15 mouse cellular contexts compared by ENCODE assay signal in the genomic region with DNA sequence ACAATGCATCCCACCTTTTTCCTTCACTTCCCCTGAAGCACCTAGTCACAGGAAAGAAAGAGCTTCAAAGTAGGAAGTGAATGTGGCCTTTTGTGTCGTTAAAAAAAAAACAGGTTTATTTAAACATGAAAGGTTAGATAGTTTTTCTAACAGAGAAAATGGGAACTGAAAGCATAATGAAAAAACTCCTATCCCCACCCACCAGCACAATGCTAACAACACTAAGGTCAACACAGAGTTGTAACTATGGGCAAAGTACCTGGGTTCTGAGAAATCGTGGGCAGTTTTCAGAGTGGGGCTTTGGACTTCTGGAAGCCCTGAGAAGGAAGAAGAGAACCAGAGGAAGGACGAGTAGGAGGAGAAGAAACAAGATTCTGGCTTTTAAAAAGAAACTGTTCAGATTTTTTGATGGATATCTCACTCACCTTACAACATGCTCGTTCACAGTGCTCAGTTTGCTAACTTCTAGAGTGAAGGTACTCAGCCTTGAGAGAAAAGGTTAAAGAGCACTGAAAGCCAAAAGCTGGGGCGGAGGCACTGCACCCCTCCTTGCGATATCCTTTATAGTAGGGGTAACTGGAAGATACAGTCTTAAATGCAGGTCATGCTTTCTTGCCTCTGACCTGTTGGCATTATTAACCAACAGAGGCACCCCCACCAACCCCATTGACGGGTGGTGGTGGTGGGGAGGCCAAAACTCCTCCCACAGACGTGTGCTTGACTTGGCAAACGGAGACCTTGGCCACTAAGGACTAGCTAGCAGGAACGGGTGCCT. TPM values are rescaled to one million over a fixed set of nuclear protein-coding genes. Genes with fewer than 3 reads are reported as not detected.
DNase-seq lines count a peak whose midpoint lies in the region; ATAC-seq and TF ChIP-seq lines count a peak whose summit lies in the region.
"Had no signal": no experiment of that assay in that cellular context is flagged by ENCODE, and none has a peak within 500 bp of the region (broad histone marks: within the 10 kb centered on the region; RNA-seq: fewer than 3 reads in every experiment).

No protein-coding gene starts in this region.

- no peak for TF ChIP-seq EP300 in liver, postnatal 0 days (IDR thresholded peaks at IDR 0.05; ENCODE audit: low read depth)

- H3K4me1 ChIP-seq in liver, postnatal 0 days (ENCODE audit: insufficient read depth): peaks cover 24% of the 10 kb centered on the region
- H3K4me1 ChIP-seq: embryonic facial prominence, embryonic 13.5 days; limb, embryonic 15.5 days had no signal

- H3K9ac ChIP-seq in liver, postnatal 0 days (replicated peaks): no peak overlapping the region
- H3K9ac ChIP-seq: embryonic facial prominence, embryonic 13.5 days; heart, embryonic 13.5 days; hindbrain, embryonic 14.5 days; limb, embryonic 15.5 days had no signal

- H3K27ac ChIP-seq in liver, postnatal 0 days (ENCODE audit: low read depth): 0 out of 2 replicates have a peak overlapping the region, but pooled peaks have one; percentile 34
- H3K27ac ChIP-seq: embryonic facial prominence, embryonic 13.5 days; heart, embryonic 13.5 days; hindbrain, embryonic 14.5 days; kidney, postnatal 0 days; limb, embryonic 15.5 days had no signal

- H3K27me3 ChIP-seq in liver, postnatal 0 days (ENCODE audit: insufficient read depth, low read length): no peaks in the 10 kb centered on the region

- ATAC-seq in liver, postnatal 0 days: no peak
- peak; percentile 15 for ATAC-seq in CD4-positive, CD25-positive, alpha-beta regulatory T cell, adult 4 months
- ATAC-seq in inflammation-experienced regulatory T-cells, adult 6 months: peak; percentile 8
- ATAC-seq: lung, postnatal 0 days had no signal

- no peak for TF ChIP-seq CTCF in liver, postnatal 0 days (IDR thresholded peaks at IDR 0.05; ENCODE audit: low read depth)

- 45% methylated on average over 10 of the region's 10 CpGs for WGBS in liver, postnatal 0 days (ENCODE audit: insufficient replicate concordance)

- DNase-seq in liver, postnatal 0 days: no peak
- DNase-seq in liver (no peak), A20 (ENCODE audit: low read depth, low spot score) (peak; percentile 75)
- no peak for DNase-seq in frontal cortex, postnatal 25 days (ENCODE audit: low spot score in 2 of 2)
- no peak for DNase-seq in heart, adult 8-10 months (ENCODE audit: low spot score)
- DNase-seq: cerebellum, postnatal 10 days; retina, postnatal 1 day had no signal

- H3K9me3 ChIP-seq in liver, postnatal 0 days (ENCODE audit: low read length): no peaks in the 10 kb centered on the region
- H3K9me3 ChIP-seq: embryonic facial prominence, embryonic 13.5 days; heart, embryonic 13.5 days; limb, embryonic 15.5 days had no signal

- H3K4me2 ChIP-seq in liver, postnatal 0 days (ENCODE audit: low read depth, low read length): peak overlapping the region; percentile 12; the same call in 1 of the 2 replicates
- H3K4me2 ChIP-seq: embryonic facial prominence, embryonic 13.5 days; heart, embryonic 13.5 days; hindbrain, embryonic 14.5 days; limb, embryonic 15.5 days had no signal

- no peaks in the 10 kb centered on the region for H3K36me3 ChIP-seq in liver, postnatal 0 days (replicated peaks; ENCODE audit: insufficient read depth, low read length)
- H3K36me3 ChIP-seq: embryonic facial prominence, embryonic 13.5 days; heart, embryonic 13.5 days; limb, embryonic 15.5 days had no signal

- no peak overlapping the region for H3K4me3 ChIP-seq in liver, postnatal 0 days (ENCODE audit: low read depth, low read length)
- H3K4me3 ChIP-seq: embryonic facial prominence, embryonic 13.5 days; heart, embryonic 13.5 days; limb, embryonic 15.5 days had no signal

RNA-seq across cellular contexts. Expression of gene Parp11, which starts 1.2 kb away (rescaled TPM):
- 5.5 and 5.8 TPM in 2 replicates for polyA plus RNA-seq in liver, postnatal 0 days (2015; fragmentation: Nextera tagmentation; extraction: Ambion mirVana)
- 10 to 100 TPM; 68.1 to 69.0 TPM for polyA plus RNA-seq in CD4-positive, CD25-positive, alpha-beta regulatory T cell, adult 4 months (2017; shearing (Covaris generic))
- polyA plus RNA-seq in inflammation-experienced regulatory T-cells, adult 6 months (2017; shearing (Covaris generic)): 10 to 100 TPM; 33.3 to 66.4 (median 57.1) TPM
- total RNA-seq in heart, adult 8-10 months (2022): 1 to 10 TPM; 7.6 to 8.3 (median 8.1) TPM
